Mouse (Mus musculus) telencephalon, adult 2 months (tissue): ENCODE measurements at regions not wholly inside any gene's neighbourhood (a gene's known extent, or its start where the extent isn't known, plus 50 kb on each side); places are given as distances from the start of the nearest gene placed in this dataset.

Experiments used
- DNase-seq: peaks from one replicate; pipeline ENCODE4 v3.0.0-alpha.2; 2011; ENCODE audit warnings: low read depth, low spot score

DNA sequence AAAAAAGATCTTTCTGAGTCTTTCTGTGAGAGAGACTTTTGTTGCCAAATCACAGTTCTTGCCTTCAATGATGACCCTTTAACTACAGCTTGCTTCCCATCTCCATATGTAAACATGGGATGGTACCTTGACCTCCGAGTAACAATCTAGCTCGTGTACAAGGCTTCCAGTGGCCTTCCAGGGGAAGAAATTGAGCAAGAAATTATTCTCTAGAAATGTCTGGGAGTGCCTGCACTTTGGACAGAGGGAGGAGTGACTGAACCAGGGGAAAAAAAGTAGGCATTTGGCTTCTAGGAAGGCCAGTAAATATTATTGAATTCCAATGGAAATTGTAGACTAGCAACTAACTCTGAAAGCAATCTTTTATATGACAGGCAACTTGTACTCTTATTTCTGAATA is 287.8 kb upstream of the Mpdz start:
- no peak for DNase-seq

DNA sequence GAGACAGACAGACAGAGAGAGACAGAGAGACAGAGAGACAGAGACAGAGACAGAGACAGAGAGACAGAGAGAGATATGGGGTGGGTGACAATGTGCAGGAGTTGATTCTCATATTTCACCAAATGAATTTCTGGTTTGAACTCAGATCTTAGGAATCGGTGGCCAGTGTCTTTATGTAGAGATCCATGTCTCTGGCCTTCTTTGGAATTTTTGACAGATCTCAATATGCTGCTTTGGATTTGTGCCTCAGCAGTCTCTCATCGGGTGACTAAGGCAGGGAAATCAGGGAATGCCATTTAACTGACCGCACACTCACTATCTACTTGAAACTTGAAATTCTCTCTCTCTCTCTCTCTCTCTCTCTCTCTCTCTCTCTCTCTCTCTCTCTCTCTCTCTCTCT is 286.3 kb upstream of the Mpdz start:
- no peak for DNase-seq

GRCm38 (mm10) chr4:81727735-81728581 is 285.3 kb upstream of the Mpdz start:
- no peak for DNase-seq

- DNase-seq, result no peak
Observed at GRCm38 (mm10) chr4:81726761-81727723, 284.4 kb upstream of the Mpdz start.

DNA sequence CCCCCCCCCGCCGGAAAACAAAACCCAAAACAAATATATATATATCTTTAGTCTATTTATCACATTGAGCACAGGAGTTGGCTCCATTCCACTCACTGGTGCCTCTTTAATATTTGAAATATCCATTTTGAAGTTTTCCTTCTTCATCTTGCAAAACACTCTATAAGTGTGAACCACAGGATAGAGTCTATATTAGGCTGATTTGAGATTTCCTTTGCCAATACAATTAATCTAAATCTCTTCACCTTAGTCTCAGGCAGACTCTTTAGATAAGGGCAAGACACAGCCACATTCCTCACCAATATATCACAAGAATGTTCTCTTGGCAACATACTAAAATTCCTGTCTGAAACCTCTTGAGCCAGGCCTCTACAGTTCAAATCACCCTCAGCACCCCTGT is 282.1 kb upstream of the Mpdz start:
- DNase-seq, result no peak

GRCm38 (mm10) chr4:81712378-81712777 is 269.8 kb upstream of the Mpdz start:
- DNase-seq, result no peak

DNA sequence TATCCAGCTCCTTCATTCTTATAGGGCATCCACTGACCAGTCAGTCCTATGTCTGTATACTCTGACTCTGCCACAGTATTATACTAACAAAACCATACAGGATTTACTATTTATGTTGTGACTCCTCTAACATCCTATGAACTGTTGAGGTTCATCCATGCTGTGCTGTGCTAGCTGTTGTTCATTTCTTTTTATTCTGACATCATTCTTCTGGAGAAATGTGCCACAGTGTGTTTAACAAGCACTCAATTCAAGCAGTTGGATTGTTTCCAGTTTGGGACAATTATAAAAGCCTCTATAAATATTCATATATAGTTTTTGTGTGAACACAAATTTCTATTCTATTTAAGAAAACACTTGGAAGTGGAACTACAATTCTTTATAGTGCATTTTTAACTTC is 252.6 kb upstream of the Mpdz start:
- peak; percentile 5 for DNase-seq

DNA sequence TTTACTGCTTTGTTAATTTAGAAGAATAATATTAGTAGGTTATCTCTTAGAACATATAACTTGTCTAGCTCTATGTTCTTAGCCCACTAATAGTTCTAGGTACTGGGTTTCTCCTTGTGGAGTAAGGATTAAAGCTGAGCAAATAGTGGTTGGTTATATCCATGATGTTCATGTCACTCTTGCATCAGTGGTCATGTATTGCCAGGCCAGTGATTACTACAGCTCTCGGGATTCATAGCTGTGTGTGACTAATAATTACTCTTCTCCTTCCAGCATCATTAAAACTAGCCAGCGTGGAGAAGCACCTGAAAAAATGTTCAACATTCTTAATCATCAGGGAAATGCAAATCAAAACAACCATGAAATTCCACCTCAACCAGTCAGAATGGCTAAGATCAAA is 234.6 kb upstream of the Mpdz start:
- DNase-seq, result no peak

GRCm38 (mm10) chr4:81674871-81675270 is 232.3 kb upstream of the Mpdz start:
- DNase-seq, result peak; percentile 3

GRCm38 (mm10) chr4:81673398-81674265 is 231.0 kb upstream of the Mpdz start:
- DNase-seq, result no peak

- no peak for DNase-seq
Observed at GRCm38 (mm10) chr4:81671986-81672385, 229.4 kb upstream of the Mpdz start.

DNA sequence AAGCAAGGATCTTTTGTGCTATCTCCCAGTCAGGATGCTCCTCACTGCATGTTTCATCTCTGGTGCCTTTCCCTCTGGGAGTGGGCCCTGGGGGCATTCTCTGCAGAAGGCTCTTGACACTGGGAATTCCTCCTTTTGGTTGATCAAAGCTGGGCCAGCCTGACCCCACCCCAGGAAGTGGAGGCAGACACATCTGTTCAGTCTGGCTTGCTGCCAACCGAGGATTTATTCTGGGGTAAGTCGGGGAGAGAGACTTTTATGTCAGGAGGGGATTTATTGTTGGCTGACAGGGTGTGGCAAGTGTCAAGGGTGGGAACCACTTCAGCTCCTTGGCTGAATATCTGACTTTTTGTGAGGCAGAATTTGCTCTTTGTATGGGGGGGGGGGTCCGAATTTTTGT is 226.6 kb upstream of the Mpdz start:
- DNase-seq, result no peak

DNA sequence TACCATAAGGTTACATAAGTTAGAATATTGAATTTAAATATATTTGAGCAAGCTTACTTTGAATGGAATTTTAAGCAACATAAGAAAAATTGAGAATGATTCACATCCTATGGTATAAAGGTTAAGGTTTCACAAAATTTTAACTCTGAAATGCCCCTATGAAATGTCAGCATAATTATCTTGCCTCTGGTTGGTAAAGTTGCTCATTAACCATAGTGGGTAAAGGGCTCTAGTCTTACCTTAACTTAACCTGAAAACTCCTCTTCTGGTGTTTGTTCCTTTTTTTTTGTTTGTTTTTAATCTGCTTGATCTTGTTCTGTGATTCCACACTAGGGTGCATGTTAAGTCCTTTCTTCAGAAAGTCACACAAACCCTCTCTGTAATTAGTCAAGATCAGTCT is 218.5 kb upstream of the Mpdz start:
- no peak for DNase-seq

GRCm38 (mm10) chr4:81628496-81628828 is 185.8 kb upstream of the Mpdz start:
- DNase-seq, result no peak

DNA sequence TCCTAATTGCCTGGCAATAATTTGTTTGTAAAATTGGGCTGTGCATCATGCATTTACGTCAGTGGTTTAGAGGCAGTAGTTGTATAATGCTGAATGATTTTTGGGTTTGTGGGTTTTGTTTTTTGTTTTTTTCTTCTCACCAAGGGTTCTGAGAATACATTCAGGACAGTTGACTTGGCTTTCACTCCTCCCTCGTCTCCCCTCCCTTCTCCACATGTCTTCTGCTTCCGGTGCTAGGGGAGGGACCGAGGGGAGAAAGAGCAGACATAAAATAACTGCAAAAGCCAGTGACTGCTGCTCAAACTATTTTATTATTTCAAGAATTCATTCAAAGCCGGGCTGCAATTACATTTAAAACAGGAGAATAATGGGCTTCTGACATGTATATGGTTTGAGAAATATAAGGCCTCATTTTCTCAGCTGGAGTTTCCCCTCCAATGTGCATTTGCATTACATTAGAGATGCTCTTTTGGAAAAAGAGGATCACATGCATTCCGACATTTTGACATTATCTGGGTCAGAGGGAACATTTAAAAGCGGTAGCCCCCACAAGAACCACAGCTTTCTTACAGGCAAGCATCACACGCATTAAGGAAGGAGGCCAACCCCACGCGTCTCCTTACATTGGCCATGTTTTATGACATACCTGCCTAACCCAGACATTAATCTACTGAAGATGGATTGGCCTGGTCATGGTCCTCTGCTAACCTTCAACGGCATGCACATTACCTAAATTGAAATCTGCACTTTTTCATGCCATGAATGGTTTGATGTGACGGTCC is 185.3 kb upstream of the Mpdz start:
- no peak for DNase-seq

DNA sequence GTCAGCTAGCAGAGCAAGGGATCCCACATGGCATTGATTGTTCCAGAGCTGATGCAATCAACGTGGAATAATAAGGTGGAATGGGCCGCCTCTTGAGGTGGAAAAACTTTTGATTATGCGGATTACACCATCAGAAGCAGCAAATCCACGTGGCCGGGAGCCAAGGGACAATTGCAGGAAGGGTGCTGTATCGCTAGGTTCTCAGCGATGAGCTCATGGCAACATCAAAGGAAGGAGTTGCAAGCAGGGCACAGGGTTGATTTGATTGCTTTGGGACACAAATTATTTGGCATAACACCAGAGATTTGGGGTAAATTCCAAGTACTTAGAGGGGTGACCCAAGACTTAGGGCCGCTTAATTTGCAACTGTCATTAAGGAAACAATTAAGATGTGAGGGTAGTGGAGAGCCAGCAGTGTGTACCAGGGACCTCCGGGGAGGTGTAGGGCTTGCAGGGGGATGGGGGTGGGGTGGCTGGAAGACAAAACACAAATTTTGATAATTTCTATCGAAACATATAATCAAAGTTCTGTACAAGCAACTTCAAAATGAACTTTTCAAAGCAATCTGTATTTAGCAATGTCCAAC is 182.8 kb upstream of the Mpdz start:
- DNase-seq, result no peak

GRCm38 (mm10) chr4:81624111-81624510 is 181.5 kb upstream of the Mpdz start:
- no peak for DNase-seq

DNA sequence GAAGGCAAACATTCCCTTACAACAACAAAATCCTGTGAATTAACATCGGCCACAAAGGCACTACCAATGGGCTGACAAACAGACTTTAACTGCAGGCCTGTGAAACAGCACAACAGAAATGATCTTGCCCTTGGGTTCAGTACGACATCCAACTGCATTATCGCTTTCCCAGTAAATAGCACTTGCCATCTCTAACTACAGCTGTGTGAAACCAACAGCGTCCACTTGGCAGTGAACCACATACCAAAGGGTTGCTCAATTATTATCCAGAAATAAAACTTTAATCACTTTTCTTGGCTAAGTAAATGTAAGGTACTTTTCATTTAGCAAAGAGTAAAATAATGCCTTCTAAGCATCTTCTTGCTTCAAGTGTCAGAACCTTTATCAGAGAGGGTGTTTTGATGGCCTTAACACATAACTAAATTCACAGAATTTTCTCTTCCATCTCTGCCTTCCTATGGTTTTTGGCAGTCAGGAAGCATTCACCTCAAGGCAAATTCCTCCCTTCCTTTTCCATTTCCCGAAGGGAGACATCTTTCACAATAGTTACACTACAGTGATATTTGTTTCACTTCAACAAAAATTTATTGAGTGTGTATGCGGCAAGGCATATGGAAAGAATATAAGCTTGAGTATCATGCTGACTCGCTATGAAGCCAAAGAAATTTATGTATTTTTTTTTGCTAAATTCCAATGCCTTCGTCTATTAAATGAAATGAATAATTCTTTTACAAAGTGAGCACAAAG is 178.9 kb upstream of the Mpdz start:
- DNase-seq, result no peak

DNA sequence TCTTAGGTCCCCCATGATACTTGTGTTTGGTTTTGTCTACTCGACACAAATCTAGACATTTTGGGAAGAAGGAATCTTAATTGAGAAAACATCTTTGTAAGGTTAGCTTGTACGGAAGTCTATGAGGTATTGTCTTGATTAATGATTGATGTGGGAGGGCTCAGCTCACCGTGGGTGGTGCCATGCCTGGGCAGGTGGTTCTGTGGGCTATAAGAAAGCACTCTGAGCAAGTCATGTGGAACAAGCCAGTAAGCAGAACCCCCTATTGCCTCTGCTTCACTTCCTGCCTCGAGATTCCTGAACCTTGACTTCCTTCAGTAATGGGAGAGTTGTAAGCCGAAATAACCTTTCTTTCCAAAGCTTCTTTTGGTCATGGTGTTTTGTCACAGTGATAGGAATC is 174.6 kb upstream of the Mpdz start:
- no peak for DNase-seq

DNA sequence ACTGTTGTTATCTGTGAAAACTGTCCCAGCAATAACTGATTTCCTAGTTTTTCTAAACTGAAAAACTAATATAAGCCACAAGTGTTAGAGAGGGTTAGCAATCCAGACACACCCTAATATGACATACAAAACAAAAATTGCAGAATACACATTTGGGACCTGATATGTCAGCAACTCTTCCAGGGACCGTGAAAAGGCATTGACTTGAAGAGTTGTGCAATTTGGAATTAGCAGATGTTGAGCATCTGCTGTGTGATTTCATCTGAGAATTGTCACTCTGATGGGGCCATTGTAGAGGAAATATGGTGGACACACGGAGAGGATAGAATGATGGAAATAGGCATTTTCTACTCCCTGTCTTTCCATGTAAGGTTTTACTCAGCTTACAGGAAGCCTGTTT is 168.6 kb upstream of the Mpdz start:
- no peak for DNase-seq
